Mouse (Mus musculus) midbrain, embryonic 12.5 days (tissue): Measurements from ENCODE around the gene Ints7. TPM values are rescaled to one million over a fixed set of nuclear protein-coding genes. Genes with fewer than 3 reads are reported as not detected.

Experiments used
- ATAC-seq: fragments of 200-750 bp; cut with Nextera tagmentation; 2 replicates; pipeline ENCODE4 v1.8.0; 2017; ENCODE audit warnings: low read depth, moderate TSS enrichment, moderate library complexity; ENCODE audit not compliant: low FRiP score
- H3K27ac ChIP-seq: fragments of 300-500 bp; sonication (generic); replicated peaks from 2 replicates; pipeline ENCODE4 v1.5.1; 2016; ENCODE audit warnings: mild to moderate bottlenecking
- H3K27me3 ChIP-seq: fragments of 300-500 bp; sonication (generic); 2 replicates; pipeline ENCODE4 v1.6.1; 2016; ENCODE audit warnings: mild to moderate bottlenecking
- H3K36me3 ChIP-seq: fragments of 300-500 bp; sonication (generic); 2 replicates; pipeline ENCODE4 v1.6.1; 2016
- H3K4me1 ChIP-seq: fragments of 300-500 bp; sonication (generic); 2 replicates; pipeline ENCODE4 v1.6.1; 2016
- H3K4me2 ChIP-seq: fragments of 300-500 bp; sonication (generic); replicated peaks from 2 replicates; pipeline ENCODE4 v1.6.1; 2016; ENCODE audit warnings: mild to moderate bottlenecking, moderate library complexity
- H3K4me3 ChIP-seq: fragments of 300-500 bp; sonication (generic); 2 replicates; pipeline ENCODE4 v1.5.1; 2016; ENCODE audit warnings: mild to moderate bottlenecking
- H3K9ac ChIP-seq: fragments of 300-500 bp; sonication (generic); replicated peaks from 2 replicates; pipeline ENCODE4 v1.6.1; 2016; ENCODE audit warnings: mild to moderate bottlenecking, moderate library complexity
- H3K9me3 ChIP-seq: fragments of 300-500 bp; sonication (generic); 2 replicates; pipeline ENCODE4 v1.6.1; 2016; ENCODE audit warnings: mild to moderate bottlenecking
- WGBS: fragments of 180-500 bp; shearing (Covaris S2); methylation state at CpG from one replicate; pipeline ENCODE4 v1.1.7; 2016; 5-methylcytosine and 5-hydroxymethylcytosine counted together
- polyA plus RNA-seq: library from polyadenylated mRNA; unstranded; fragments of >200 nt; fragmentation: Nextera tagmentation; extraction: Ambion mirVana; gene quantifications from 2 replicates; pipeline ENCODE4 v1.2.1, GENCODE M21; 2016

Ints7 gene
- polyA plus RNA-seq, 1 experiment from 2014 or later, result 75.1 TPM

DNA sequence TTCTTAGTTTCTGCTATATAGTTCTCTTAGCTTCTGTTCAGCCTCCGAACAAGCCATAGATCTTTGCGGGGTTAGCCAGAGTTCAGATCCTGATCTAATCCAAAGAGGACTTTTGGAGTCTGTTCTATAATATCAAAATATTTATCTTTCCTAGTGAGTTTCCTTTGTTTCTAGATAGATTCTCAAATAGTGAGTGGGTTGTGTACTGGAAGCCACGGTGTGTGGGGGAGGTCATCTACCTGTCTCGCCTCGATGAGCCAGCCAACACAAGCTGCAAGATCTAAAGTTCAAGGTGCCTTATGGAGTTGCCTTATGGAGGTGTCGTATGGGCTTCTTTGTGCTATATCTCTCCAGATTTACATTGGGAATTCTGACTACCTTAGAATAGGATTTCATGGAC, 88.2 kb downstream of the Ints7 start:
- H3K9me3 ChIP-seq, result no peaks in the 10 kb centered on the region
- no peaks in the 10 kb centered on the region for H3K27me3 ChIP-seq
- no peak overlapping the region for H3K9ac ChIP-seq
- ATAC-seq, result no peak
- H3K4me1 ChIP-seq, result peaks cover 2% of the 10 kb centered on the region; the same call in 1 of the 2 replicates
- no peak overlapping the region for H3K27ac ChIP-seq
- no peak overlapping the region for H3K4me3 ChIP-seq
- 90% methylated on average over 6 of the region's 6 CpGs for WGBS
- H3K36me3 ChIP-seq, result no peaks in the 10 kb centered on the region
- no peak overlapping the region for H3K4me2 ChIP-seq

DNA sequence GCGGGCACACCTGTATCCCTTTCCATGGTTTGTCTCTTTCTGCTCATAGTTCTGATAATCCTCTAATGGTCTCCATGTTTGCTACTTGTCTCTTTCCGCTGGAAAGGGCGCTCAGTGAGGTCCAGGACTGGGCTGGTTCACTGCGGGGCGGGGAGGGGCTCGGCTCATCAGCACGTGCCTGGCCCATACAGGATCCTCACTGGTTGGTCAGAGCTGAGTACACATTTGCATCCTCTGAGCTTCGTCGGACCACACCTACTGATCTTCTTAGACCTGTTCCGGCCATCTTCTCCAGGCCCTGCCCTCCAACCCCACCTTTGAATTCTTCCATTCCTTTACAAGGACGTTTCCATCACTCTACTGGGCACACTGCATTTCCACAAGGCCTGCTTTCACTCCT, 90.9 kb downstream of the Ints7 start:
- H3K27me3 ChIP-seq, result no peaks in the 10 kb centered on the region
- no peak for ATAC-seq
- no peaks in the 10 kb centered on the region for H3K9me3 ChIP-seq
- 83% methylated on average over 11 of the region's 11 CpGs for WGBS
- no peak overlapping the region for H3K4me2 ChIP-seq
- no peaks in the 10 kb centered on the region for H3K4me1 ChIP-seq
- no peaks in the 10 kb centered on the region for H3K36me3 ChIP-seq
- no peak overlapping the region for H3K4me3 ChIP-seq
- H3K27ac ChIP-seq, result no peak overlapping the region
- no peak overlapping the region for H3K9ac ChIP-seq

DNA sequence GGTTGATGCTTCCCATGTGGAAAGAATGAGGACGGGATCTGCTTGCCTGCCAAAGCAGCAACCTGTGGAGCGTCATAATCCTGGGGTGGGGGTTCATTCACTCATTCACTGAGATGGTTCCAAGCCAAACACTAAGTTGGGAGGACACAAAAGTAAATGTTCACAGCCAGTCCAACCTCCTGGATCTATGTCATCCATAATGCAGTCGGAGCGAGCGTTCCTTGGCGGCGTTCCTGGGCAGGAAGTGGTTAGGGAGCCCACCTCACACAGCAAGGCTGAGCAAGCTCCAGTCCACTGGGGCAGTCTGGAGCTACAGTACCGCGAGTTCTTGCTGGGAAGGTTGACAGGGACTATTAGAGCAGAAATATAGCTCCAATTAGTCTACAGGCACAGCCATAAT, 92.6 kb downstream of the Ints7 start:
- H3K36me3 ChIP-seq, result no peaks in the 10 kb centered on the region
- ATAC-seq, result no peak
- no peak overlapping the region for H3K4me3 ChIP-seq
- WGBS, result 91% methylated on average over 9 of the region's 9 CpGs
- no peak overlapping the region for H3K9ac ChIP-seq
- no peak overlapping the region for H3K4me2 ChIP-seq
- H3K4me1 ChIP-seq, result no peaks in the 10 kb centered on the region
- H3K27ac ChIP-seq, result no peak overlapping the region
- H3K9me3 ChIP-seq, result no peaks in the 10 kb centered on the region
- H3K27me3 ChIP-seq, result no peaks in the 10 kb centered on the region

Other genes starting within 250 kb of the Ints7 start
- 39.3 and 39.6 TPM in 2 replicates for gene Tmem206, start 249.7 kb upstream of the Ints7 start, polyA plus RNA-seq
- 11.3 and 12.3 TPM in 2 replicates for gene Ppp2r5a, start 172.4 kb upstream of the Ints7 start, polyA plus RNA-seq
- gene Dtl, start 92 bp upstream of the Ints7 start, polyA plus RNA-seq, result 59.1 and 60.7 TPM in 2 replicates
- 37.7 and 37.9 TPM in 2 replicates for gene Lpgat1, start 142.2 kb downstream of the Ints7 start, polyA plus RNA-seq
- 44.2 and 45.8 TPM in 2 replicates for gene Nek2, start 245.8 kb downstream of the Ints7 start, polyA plus RNA-seq